Mouse (Mus musculus) lung, embryonic 14.5 days (tissue): Measurements from ENCODE around the gene Il4i1. TPM values are rescaled to one million over a fixed set of nuclear protein-coding genes. Genes with fewer than 3 reads are reported as not detected.

Source experiments
- ATAC-seq: fragments of 200-750 bp; cut with Nextera tagmentation; 2 replicates; pipeline ENCODE4 v1.8.0; 2017; ENCODE audit warnings: mild to moderate bottlenecking, moderate TSS enrichment, moderate library complexity; ENCODE audit not compliant: insufficient read depth
- DNase-seq: peaks from one replicate; pipeline ENCODE4 v3.0.0-alpha.2; 2015
- H3K27ac ChIP-seq: fragments of 300-500 bp; sonication (generic); 2 replicates; pipeline ENCODE4 v1.5.1; 2014; ENCODE audit warnings: low read depth, mild to moderate bottlenecking, moderate library complexity
- H3K27me3 ChIP-seq: fragments of 300-500 bp; sonication (generic); 2 replicates; pipeline ENCODE4 v1.6.1; 2014; ENCODE audit warnings: low read length, control low read depth; ENCODE audit not compliant: insufficient read depth
- H3K36me3 ChIP-seq: fragments of 300-500 bp; sonication (generic); 2 replicates; pipeline ENCODE4 v1.6.1; 2014; ENCODE audit warnings: control low read depth; ENCODE audit not compliant: insufficient read depth
- H3K4me1 ChIP-seq: fragments of 300-500 bp; sonication (generic); 2 replicates; pipeline ENCODE4 v1.6.1; 2014; ENCODE audit warnings: antibody characterized with exemption, control low read depth; ENCODE audit not compliant: insufficient read depth
- H3K4me2 ChIP-seq: fragments of 300-500 bp; sonication (generic); 2 replicates; pipeline ENCODE4 v1.6.1; 2014; ENCODE audit warnings: mild to moderate bottlenecking
- H3K4me3 ChIP-seq: fragments of 300-500 bp; sonication (generic); 2 replicates; pipeline ENCODE4 v1.5.1; 2014; ENCODE audit warnings: low read depth, low read length
- H3K9ac ChIP-seq: fragments of 300-500 bp; sonication (generic); 2 replicates; pipeline ENCODE4 v1.6.1; 2014
- H3K9me3 ChIP-seq: fragments of 300-500 bp; sonication (generic); 2 replicates; pipeline ENCODE4 v1.6.1; 2016; ENCODE audit warnings: low read depth, low read length, control low read depth
- CTCF ChIP-seq: IDR thresholded peaks from 2 replicates; pipeline ENCODE4 v1.5.1; 2016; ENCODE audit warnings: antibody characterized with exemption, low read depth
- WGBS: fragments of 180-500 bp; shearing (Covaris S2); extraction: QIAGEN DNeasy Blood & Tissue Kit; methylation state at CpG from one replicate; pipeline ENCODE4 v1.1.7; 2014; 5-methylcytosine and 5-hydroxymethylcytosine counted together
- polyA plus RNA-seq: library from polyadenylated mRNA; unstranded; fragments of >200 nt; fragmentation: Nextera tagmentation; extraction: Ambion mirVana; gene quantifications from 2 replicates; pipeline ENCODE4 v1.2.1, GENCODE M21; 2014

The Il4i1 gene
- polyA plus RNA-seq, 1 experiment from 2014 or later: 0.93 TPM

GRCm38 (mm10) chr7:44790066-44790465, 26.1 kb upstream of the Il4i1 start:
- ATAC-seq (no peak), DNase-seq (no peak)
- Histone ChIP-seq H3K4me1 (no peaks in the 10 kb centered on the region), H3K27me3 (no peaks in the 10 kb centered on the region), H3K9me3 (no peaks in the 10 kb centered on the region), H3K36me3 (no peaks in the 10 kb centered on the region), H3K9ac (no peak overlapping the region), H3K4me3 (no peak overlapping the region), H3K4me2 (no peak overlapping the region), H3K27ac (no peak overlapping the region)
- WGBS: 53% methylated on average over 4 of the region's 4 CpGs
- no peak for TF ChIP-seq CTCF

GRCm38 (mm10) chr7:44792781-44793180, 23.4 kb upstream of the Il4i1 start:
- DNase-seq: no peak
- Histone ChIP-seq H3K9me3 (no peaks in the 10 kb centered on the region), H3K4me1 (no peaks in the 10 kb centered on the region), H3K9ac (no peak overlapping the region), H3K27me3 (no peaks in the 10 kb centered on the region), H3K4me3 (no peak overlapping the region), H3K4me2 (no peak overlapping the region), H3K36me3 (no peaks in the 10 kb centered on the region), H3K27ac (no peak overlapping the region)
- 78% methylated on average over 6 of the region's 6 CpGs for whole genome bisulfite sequencing
- no peak for ATAC-seq
- no peak for TF ChIP-seq CTCF

- no peak overlapping the region for H3K9ac ChIP-seq
- no peak overlapping the region for H3K27ac ChIP-seq
- H3K9me3 ChIP-seq: no peaks in the 10 kb centered on the region
- H3K27me3 ChIP-seq: no peaks in the 10 kb centered on the region
- H3K36me3 ChIP-seq: peaks cover 17% of the 10 kb centered on the region
- WGBS: 77% methylated on average over 2 of the region's 2 CpGs
- TF ChIP-seq CTCF: no peak
- H3K4me1 ChIP-seq: no peaks in the 10 kb centered on the region
- DNase-seq (no peak), ATAC-seq (no peak)
- no peak overlapping the region for H3K4me2 ChIP-seq
- no peak overlapping the region for H3K4me3 ChIP-seq
Observed at GRCm38 (mm10) chr7:44808927-44809326, 7.3 kb upstream of the Il4i1 start.

GRCm38 (mm10) chr7:44809466-44809865, 6.7 kb upstream of the Il4i1 start:
- no peak overlapping the region for H3K4me2 ChIP-seq
- no peak for TF ChIP-seq CTCF
- no peaks in the 10 kb centered on the region for H3K9me3 ChIP-seq
- DNase-seq (no peak), ATAC-seq (no peak)
- no peak overlapping the region for H3K9ac ChIP-seq
- no peak overlapping the region for H3K27ac ChIP-seq
- H3K4me3 ChIP-seq: no peak overlapping the region
- H3K27me3 ChIP-seq: no peaks in the 10 kb centered on the region
- WGBS: 83% methylated on average over 3 of the region's 3 CpGs
- H3K36me3 ChIP-seq: peaks cover 22% of the 10 kb centered on the region
- H3K4me1 ChIP-seq: no peaks in the 10 kb centered on the region

- H3K4me3 ChIP-seq: no peak overlapping the region
Observed at GRCm38 (mm10) chr7:44810365-44810764, 5.8 kb upstream of the Il4i1 start.

GRCm38 (mm10) chr7:44810819-44811557, 5.2 kb upstream of the Il4i1 start:
- ATAC-seq: no peak
- Histone ChIP-seq H3K27me3 (no peaks in the 10 kb centered on the region), H3K4me1 (0 out of 2 replicates have a peak, but pooled peaks cover 3% of the 10 kb centered on the region), H3K9me3 (no peaks in the 10 kb centered on the region), H3K4me2 (no peak overlapping the region), H3K36me3 (peaks cover 25% of the 10 kb centered on the region), H3K4me3 (no peak overlapping the region), H3K9ac (no peak overlapping the region), H3K27ac (no peak overlapping the region)
- no peak for DNase-seq
- no peak for TF ChIP-seq CTCF
- WGBS: 88% methylated on average over 7 of the region's 7 CpGs

More at GRCm38 (mm10) chr7:44810365-44810764, 5.8 kb upstream of the Il4i1 start:
- DNase-seq (no peak), ATAC-seq (no peak)
- no peaks in the 10 kb centered on the region for H3K9me3 ChIP-seq
- 0 out of 2 replicates have a peak, but pooled peaks cover 3% of the 10 kb centered on the region for H3K4me1 ChIP-seq
- H3K4me2 ChIP-seq: no peak overlapping the region
- H3K9ac ChIP-seq: no peak overlapping the region
- no peak for TF ChIP-seq CTCF
- WGBS: 74% methylated on average over 4 of the region's 4 CpGs
- no peaks in the 10 kb centered on the region for H3K27me3 ChIP-seq
- peaks cover 25% of the 10 kb centered on the region for H3K36me3 ChIP-seq
- no peak overlapping the region for H3K27ac ChIP-seq

GRCm38 (mm10) chr7:44812651-44813325, 3.4 kb upstream of the Il4i1 start:
- ATAC-seq: no peak
- peaks cover 25% of the 10 kb centered on the region for H3K36me3 ChIP-seq
- no peaks in the 10 kb centered on the region for H3K27me3 ChIP-seq
- no peak overlapping the region for H3K9ac ChIP-seq
- H3K4me2 ChIP-seq: no peak overlapping the region
- 91% methylated on average over 20 of the region's 20 CpGs for WGBS
- DNase-seq: no peak
- no peak overlapping the region for H3K27ac ChIP-seq
- H3K4me3 ChIP-seq: no peak overlapping the region
- no peaks in the 10 kb centered on the region for H3K9me3 ChIP-seq
- peaks cover 8% of the 10 kb centered on the region; the same call in 1 of the 2 replicates for H3K4me1 ChIP-seq
- no peak for TF ChIP-seq CTCF
